Comparison of ENCODE assay signal across 7 mouse cellular contexts in genomic region chr4:41315173-41315572, GRCm38 (mm10). TPM values are rescaled to one million over a fixed set of nuclear protein-coding genes. Genes with fewer than 3 reads are reported as not detected.
DNase-seq lines count a peak whose midpoint lies in the region; ATAC-seq and TF ChIP-seq lines count a peak whose summit lies in the region.

No protein-coding gene starts in this region.

- H3K27ac ChIP-seq in neural tube, embryonic 11.5 days (ENCODE audit: low read depth, low read length), result 0 out of 2 replicates have a peak overlapping the region, but pooled peaks have one; percentile 81
- H3K27ac ChIP-seq in embryonic fibroblast, embryonic 13.5 days (ENCODE audit: insufficient read depth, low read length), result peak overlapping the region; percentile 9; the same call in 1 of the 2 replicates
- peak overlapping the region; percentile 95 for H3K27ac ChIP-seq in neural tube, embryonic 14.5 days (ENCODE audit: low read depth, low read length)

- no peaks in the 10 kb centered on the region for H3K9me3 ChIP-seq in neural tube, embryonic 11.5 days (ENCODE audit: control insufficient read depth, low read length)
- no peaks in the 10 kb centered on the region for H3K9me3 ChIP-seq in neural tube, embryonic 14.5 days (ENCODE audit: control insufficient read depth, low read length)

- 60% methylated on average over 8 of the region's 8 CpGs for WGBS in neural tube, embryonic 11.5 days
- WGBS in large intestine, adult 2 months, result 22% methylated on average over 8 of the region's 8 CpGs
- 59% methylated on average over 8 of the region's 8 CpGs for WGBS in neural tube, embryonic 14.5 days

- no peak for ATAC-seq in neural tube, embryonic 11.5 days (ENCODE audit: insufficient read depth, low FRiP score, low TSS enrichment)
- ATAC-seq in neural tube, embryonic 14.5 days (ENCODE audit: low read depth), result no peak

- peaks cover 6% of the 10 kb centered on the region for H3K4me1 ChIP-seq in neural tube, embryonic 11.5 days (ENCODE audit: control insufficient read depth, insufficient read depth, low read length)
- H3K4me1 ChIP-seq in embryonic fibroblast, embryonic 13.5 days (ENCODE audit: control insufficient read depth, insufficient read depth, low read length), result peaks cover 4% of the 10 kb centered on the region; the same call in 1 of the 2 replicates
- peaks cover 14% of the 10 kb centered on the region for H3K4me1 ChIP-seq in neural tube, embryonic 14.5 days (ENCODE audit: control insufficient read depth, insufficient read depth, low read length)

- no peaks in the 10 kb centered on the region for H3K27me3 ChIP-seq in neural tube, embryonic 11.5 days (ENCODE audit: control insufficient read depth, insufficient read depth, low read length)
- no peaks in the 10 kb centered on the region for H3K27me3 ChIP-seq in neural tube, embryonic 14.5 days (ENCODE audit: control insufficient read depth, insufficient read depth, low read length)

- TF ChIP-seq POLR2A in embryonic fibroblast, embryonic 13.5 days (IDR thresholded peaks at IDR 0.05; ENCODE audit: low read depth, low read length), result no peak

- no peak for TF ChIP-seq CTCF in embryonic fibroblast, embryonic 13.5 days (IDR thresholded peaks at IDR 0.05; ENCODE audit: borderline replicate concordance, insufficient read depth, low read length)

- H3K4me3 ChIP-seq in neural tube, embryonic 11.5 days (ENCODE audit: low read depth, low read length), result peak overlapping the region; percentile 94
- peak overlapping the region; percentile 14; the same call in 1 of the 2 replicates for H3K4me3 ChIP-seq in embryonic fibroblast, embryonic 13.5 days (ENCODE audit: insufficient read depth, low read length)
- H3K4me3 ChIP-seq in neural tube, embryonic 14.5 days (ENCODE audit: low read depth, low read length), result peak overlapping the region; percentile 99

- H3K4me2 ChIP-seq in neural tube, embryonic 11.5 days (ENCODE audit: low read depth), result peak overlapping the region; percentile 61
- peak overlapping the region; percentile 91 for H3K4me2 ChIP-seq in neural tube, embryonic 14.5 days (ENCODE audit: low read depth, low read length)

- H3K36me3 ChIP-seq in neural tube, embryonic 11.5 days (ENCODE audit: control insufficient read depth, insufficient read depth, low read length), result no peaks in the 10 kb centered on the region; the same call in 1 of the 2 replicates
- peaks cover 9% of the 10 kb centered on the region for H3K36me3 ChIP-seq in neural tube, embryonic 14.5 days (ENCODE audit: control insufficient read depth, insufficient read depth, low read length)

- peak overlapping the region; percentile 90; the same call in 1 of the 2 replicates for H3K9ac ChIP-seq in neural tube, embryonic 11.5 days (ENCODE audit: low read length)
- peak overlapping the region; percentile 49 for H3K9ac ChIP-seq in neural tube, embryonic 14.5 days (replicated peaks; ENCODE audit: low read depth, low read length)

- no peak for DNase-seq in neural tube, embryonic 11.5 days (ENCODE audit: low spot score)
- DNase-seq in neural tube, embryonic 10.5 days (ENCODE audit: extremely low spot score, low spot score), result no peak
- peak; percentile 16 for DNase-seq in large intestine, adult 2 months (ENCODE audit: low read depth, low spot score)
- DNase-seq in cerebellum, postnatal 36 days, result no peak
- DNase-seq in c-Kit-positive CD71-positive TER-119-positive erythroid progenitor cells, embryonic 14.5 days (ENCODE audit: low spot score), result no peak

RNA-seq across cellular contexts. Expression of gene Dcaf12, which starts 0.5 kb away (rescaled TPM):
- 57.9 and 64.0 TPM in 2 replicates for polyA plus RNA-seq in neural tube, embryonic 11.5 days (2014; fragmentation: Nextera tagmentation; extraction: Ambion mirVana)
- 40.2 and 40.3 TPM in 2 replicates for polyA plus RNA-seq in embryonic fibroblast, embryonic 13.5 days (2011; ENCODE audit: insufficient read length, low read depth, missing spikeins)
- 28.7 and 33.7 TPM in 2 replicates for polyA plus RNA-seq in large intestine, adult 2 months (2012; rRNA removed)
- 57.4 and 67.5 TPM in 2 replicates for polyA plus RNA-seq in neural tube, embryonic 14.5 days (2014; fragmentation: Nextera tagmentation; extraction: Ambion mirVana)

RNA-seq across cellular contexts. Expression of gene Ubap1, which starts 33.6 kb away (rescaled TPM):
- polyA plus RNA-seq in neural tube, embryonic 11.5 days (2014; fragmentation: Nextera tagmentation; extraction: Ambion mirVana), result 84.1 and 91.3 TPM in 2 replicates
- 60.1 and 70.5 TPM in 2 replicates for polyA plus RNA-seq in embryonic fibroblast, embryonic 13.5 days (2011; ENCODE audit: insufficient read length, low read depth, missing spikeins)
- polyA plus RNA-seq in large intestine, adult 2 months (2012; rRNA removed), result 28.7 and 35.9 TPM in 2 replicates
- 66.8 and 76.3 TPM in 2 replicates for polyA plus RNA-seq in neural tube, embryonic 14.5 days (2014; fragmentation: Nextera tagmentation; extraction: Ambion mirVana)

RNA-seq across cellular contexts. Expression of gene Ubap2, which starts 40.2 kb away (rescaled TPM):
- 76.7 and 77.3 TPM in 2 replicates for polyA plus RNA-seq in neural tube, embryonic 11.5 days (2014; fragmentation: Nextera tagmentation; extraction: Ambion mirVana)
- polyA plus RNA-seq in embryonic fibroblast, embryonic 13.5 days (2011; ENCODE audit: insufficient read length, low read depth, missing spikeins), result 69.0 and 78.8 TPM in 2 replicates
- 29.9 and 38.5 TPM in 2 replicates for polyA plus RNA-seq in large intestine, adult 2 months (2012; rRNA removed)
- 41.2 and 51.2 TPM in 2 replicates for polyA plus RNA-seq in neural tube, embryonic 14.5 days (2014; fragmentation: Nextera tagmentation; extraction: Ambion mirVana)

Comparison
In these comparisons a context has a peak if more than half of its experiments do, and no peak if none do; other contexts are left out.
1. H3K27ac ChIP-seq: peak in every context shown above with its lines; median percentile 95 in neural tube, embryonic 14.5 days; 81 in neural tube, embryonic 11.5 days; 9 in embryonic fibroblast, embryonic 13.5 days.
2. H3K4me3 ChIP-seq: peak in every context shown above with its lines; median percentile 99 in neural tube, embryonic 14.5 days; 94 in neural tube, embryonic 11.5 days; 14 in embryonic fibroblast, embryonic 13.5 days.